ENCODE assay signal across 25 mouse cellular contexts in genomic region chr1:153109836-153110235, GRCm38 (mm10).
"Had no signal": no experiment of that assay in that cellular context is flagged by ENCODE, and none has a peak within 500 bp of the region (broad histone marks: within the 10 kb centered on the region; RNA-seq: fewer than 3 reads in every experiment).

No protein-coding gene starts in this region.

- H3K27me3 ChIP-seq: heart, embryonic 12.5 days; hindbrain, embryonic 12.5 days; intestine, embryonic 15.5 days; limb, embryonic 13.5 days; limb, embryonic 15.5 days; liver, embryonic 12.5 days had no signal

- H3K4me2 ChIP-seq: heart, embryonic 12.5 days; hindbrain, embryonic 12.5 days; hindbrain, embryonic 14.5 days; intestine, embryonic 15.5 days; limb, embryonic 13.5 days; limb, embryonic 15.5 days; liver, embryonic 12.5 days had no signal

- H3K4me1 ChIP-seq: intestine, embryonic 15.5 days; limb, embryonic 15.5 days had no signal

- H3K9me3 ChIP-seq: heart, embryonic 10.5 days; heart, embryonic 12.5 days; hindbrain, embryonic 10.5 days; hindbrain, embryonic 12.5 days; intestine, embryonic 15.5 days; limb, embryonic 13.5 days; limb, embryonic 15.5 days; liver, embryonic 12.5 days had no signal

- H3K9ac ChIP-seq: heart, embryonic 12.5 days; hindbrain, embryonic 12.5 days; hindbrain, embryonic 14.5 days; intestine, embryonic 15.5 days; limb, embryonic 13.5 days; limb, embryonic 15.5 days; liver, embryonic 12.5 days had no signal

- H3K27ac ChIP-seq: gastrocnemius, adult 2 months; heart, embryonic 10.5 days; hindbrain, embryonic 10.5 days; hindbrain, embryonic 12.5 days; hindbrain, embryonic 14.5 days; intestine, embryonic 15.5 days; limb, embryonic 13.5 days; limb, embryonic 15.5 days; liver, embryonic 12.5 days had no signal

- H3K4me3 ChIP-seq: gastrocnemius, adult 2 months; heart, embryonic 10.5 days; heart, embryonic 12.5 days; hindbrain, embryonic 10.5 days; hindbrain, embryonic 12.5 days; intestine, embryonic 15.5 days; limb, embryonic 13.5 days; limb, embryonic 15.5 days; liver, embryonic 12.5 days had no signal

- H3K36me3 ChIP-seq: heart, embryonic 10.5 days; heart, embryonic 12.5 days; hindbrain, embryonic 10.5 days; intestine, embryonic 15.5 days; limb, embryonic 13.5 days; limb, embryonic 15.5 days; liver, embryonic 12.5 days had no signal

- DNase-seq: gastrocnemius, adult 2 months; gastrocnemius, postnatal 10 days; gastrocnemius, postnatal 25 days; heart, adult 18-20 months; heart, postnatal 10 days; heart, postnatal 4 days; kidney, adult 18-20 months; kidney, adult 8-10 months; kidney, postnatal 10 days; kidney, postnatal 36 days; layer of hippocampus, adult 9-11 months; layer of hippocampus, postnatal 36 days; left cerebral cortex, postnatal 4 days had no signal

- ATAC-seq: hindbrain, embryonic 16.5 days; inflammation-experienced regulatory T-cells, adult 6 months; intestine, embryonic 15.5 days; intestine, postnatal 0 days; liver, embryonic 12.5 days had no signal
